Mouse (Mus musculus) ES-CJ7 (cell line): ENCODE measurements around the gene Klhl4.

ENCODE experiments used
- DNase-seq: peaks from one replicate; pipeline ENCODE4 v3.0.0; 2011; ENCODE audit warnings: low read depth, low spot score

Klhl4 gene

GRCm38 (mm10) chrX:114473782-114474731, at the start of gene Klhl4:
Gene Klhl4 (plus strand): TSS chrX:114474333.
- peak; percentile 48 for DNase-seq

GRCm38 (mm10) chrX:114484153-114484552, 10.0 kb downstream of the Klhl4 start:
- DNase-seq: no peak

GRCm38 (mm10) chrX:114486691-114487090, 12.6 kb downstream of the Klhl4 start:
- no peak for DNase-seq

- peak; percentile 15 for DNase-seq
Observed at GRCm38 (mm10) chrX:114558141-114558540, 84.0 kb downstream of the Klhl4 start.

GRCm38 (mm10) chrX:114582311-114582710, 108.2 kb downstream of the Klhl4 start:
- no peak for DNase-seq
